Mouse (Mus musculus) adrenal gland, adult 2 months (tissue): ENCODE measurements around the gene Mug1. TPM values are rescaled to one million over a fixed set of nuclear protein-coding genes. Genes with fewer than 3 reads are reported as not detected.

Experiments
- DNase-seq: peaks from one replicate; pipeline ENCODE4 v3.0.0; 2021
- long read RNA-seq: library from polyadenylated mRNA; stranded (forward); transcript quantifications from one replicate; pipeline ENCODE4 v2.0.0, GENCODE M21; 2021
- polyA plus RNA-seq: library from polyadenylated mRNA; depleted of rRNA; stranded (reverse); fragments of >200 nt; gene quantifications from 2 replicates; pipeline ENCODE4 v1.2.3, GENCODE M21; 2012; rRNA removed
- total RNA-seq, 2 experiments: library from RNA; stranded (reverse); gene quantifications; 2 replicates each; pipeline ENCODE4 v1.2.3; 2021

Gene Mug1
- total RNA-seq (1 to 10 TPM in 1 of 2 experiments, under 1 TPM in 1; 0.35 to 8.6 TPM), polyA plus RNA-seq (0.11 and 0.37 TPM in 2 replicates)
- long read RNA-seq = 0 reads

DNA sequence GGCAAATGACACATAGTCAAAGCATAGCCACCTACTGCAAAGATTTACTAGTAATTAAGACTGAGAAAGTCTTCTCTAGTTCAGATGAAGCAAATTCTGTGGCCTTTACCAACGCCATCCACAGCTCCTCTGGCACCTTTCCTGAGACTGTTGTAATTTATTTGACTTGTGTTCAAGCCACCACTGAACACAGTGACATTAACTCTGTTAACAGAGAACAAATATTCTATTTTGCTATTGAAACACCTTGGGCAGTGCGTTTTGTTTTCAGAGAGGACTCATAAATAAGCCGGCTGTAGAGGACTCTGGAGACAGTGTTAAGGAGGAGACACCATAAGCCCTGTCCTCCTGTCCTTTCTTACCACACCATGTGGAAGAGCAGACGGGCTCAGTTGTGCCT, at the start of gene Mug1:
Mug1 (plus strand) TSS at position 271 of the 400 bp plus-strand sequence.
- DNase-seq = peak; percentile 3

DNA sequence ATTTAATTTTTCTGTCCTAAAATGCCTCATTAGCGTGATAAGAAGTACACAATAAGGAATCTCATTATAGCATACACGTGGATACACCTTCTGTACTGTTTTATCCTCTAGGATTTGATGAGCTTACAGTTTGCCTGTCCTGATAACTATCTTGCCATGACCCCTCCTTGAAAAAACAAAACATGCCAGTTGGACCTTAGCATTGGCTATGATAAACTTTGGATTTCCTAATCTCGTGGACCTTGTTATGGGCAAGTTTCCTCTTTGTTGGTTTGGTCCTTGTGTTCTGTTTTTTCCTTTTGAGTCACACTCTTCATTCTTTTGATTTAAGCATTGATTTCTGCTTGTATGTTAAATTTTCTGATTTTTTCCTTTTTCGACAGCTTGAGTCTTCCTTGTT, 10.3 kb upstream of the Mug1 start:
- DNase-seq = no peak

DNA sequence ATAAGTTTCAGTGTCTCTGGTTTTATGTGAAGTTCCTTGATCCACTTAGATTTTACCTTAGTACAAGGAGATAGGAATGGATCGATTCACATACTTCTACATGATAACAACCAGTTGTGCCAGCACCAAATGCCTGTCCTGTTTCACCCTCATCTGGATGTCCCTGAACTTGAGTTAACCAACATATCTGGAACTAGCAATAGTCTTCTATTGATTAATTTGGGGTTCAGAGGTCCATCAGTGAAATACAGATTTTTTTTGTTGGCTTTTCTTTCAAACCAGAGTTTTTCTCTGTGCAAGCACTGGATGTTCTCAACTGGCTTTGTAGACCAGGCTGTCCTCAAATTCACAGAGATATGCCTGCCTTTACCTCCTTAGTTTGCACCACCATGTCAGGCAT, 2.0 kb upstream of the Mug1 start:
- no peak for DNase-seq

DNA sequence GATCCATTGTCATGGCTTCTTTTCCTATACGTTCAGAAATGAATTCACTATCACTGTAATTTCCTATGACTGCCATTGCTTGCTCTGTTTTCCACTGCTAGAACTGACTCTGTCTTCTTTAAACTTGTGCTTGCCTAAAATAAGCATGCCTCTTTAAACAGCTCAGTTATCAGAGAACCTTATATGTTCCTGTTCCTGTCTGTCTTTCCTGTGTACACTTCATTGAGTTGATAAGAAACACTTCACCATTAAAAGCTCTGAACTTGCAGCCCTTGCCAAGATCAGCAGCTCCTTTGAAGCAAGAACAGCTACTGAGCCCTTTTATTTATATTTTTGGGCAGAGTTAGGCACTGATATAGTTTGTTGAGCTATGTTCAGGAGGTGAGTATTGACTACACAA, 10.0 kb downstream of the Mug1 start:
- no peak for DNase-seq

Other genes starting within 250 kb of the Mug1 start
- gene A2m, start 203.2 kb upstream of the Mug1 start, total RNA-seq = 10 to 100 TPM in 1 of 2 experiments, 1 to 10 TPM in 1; 1.5 to 55.2 TPM
- 1.9 and 6.5 TPM in 2 replicates for gene A2m, start 203.2 kb upstream of the Mug1 start, polyA plus RNA-seq
- gene Gm7298, start 105.6 kb upstream of the Mug1 start, total RNA-seq = 1 to 10 TPM in 1 of 2 experiments, not detected in 1; 5.6 TPM
- 0.45 and 1.2 TPM in 2 replicates for gene Gm7298, start 105.6 kb upstream of the Mug1 start, polyA plus RNA-seq
- gene Mug2, start 168.2 kb downstream of the Mug1 start, total RNA-seq = 1 to 10 TPM in 1 of 2 experiments, under 1 TPM in 1; 0.07 to 1.5 TPM
- 0.07 TPM in 1 of 2 replicates, not detected in the other for gene Mug2, start 168.2 kb downstream of the Mug1 start, polyA plus RNA-seq